Mouse (Mus musculus) urinary bladder, postnatal 25 days (tissue): ENCODE measurements around the gene Cmklr1.

Experiments
- DNase-seq: peaks from one replicate; pipeline ENCODE4 v3.0.0; 2022; ENCODE audit warnings: low spot score

Gene Cmklr1

DNA sequence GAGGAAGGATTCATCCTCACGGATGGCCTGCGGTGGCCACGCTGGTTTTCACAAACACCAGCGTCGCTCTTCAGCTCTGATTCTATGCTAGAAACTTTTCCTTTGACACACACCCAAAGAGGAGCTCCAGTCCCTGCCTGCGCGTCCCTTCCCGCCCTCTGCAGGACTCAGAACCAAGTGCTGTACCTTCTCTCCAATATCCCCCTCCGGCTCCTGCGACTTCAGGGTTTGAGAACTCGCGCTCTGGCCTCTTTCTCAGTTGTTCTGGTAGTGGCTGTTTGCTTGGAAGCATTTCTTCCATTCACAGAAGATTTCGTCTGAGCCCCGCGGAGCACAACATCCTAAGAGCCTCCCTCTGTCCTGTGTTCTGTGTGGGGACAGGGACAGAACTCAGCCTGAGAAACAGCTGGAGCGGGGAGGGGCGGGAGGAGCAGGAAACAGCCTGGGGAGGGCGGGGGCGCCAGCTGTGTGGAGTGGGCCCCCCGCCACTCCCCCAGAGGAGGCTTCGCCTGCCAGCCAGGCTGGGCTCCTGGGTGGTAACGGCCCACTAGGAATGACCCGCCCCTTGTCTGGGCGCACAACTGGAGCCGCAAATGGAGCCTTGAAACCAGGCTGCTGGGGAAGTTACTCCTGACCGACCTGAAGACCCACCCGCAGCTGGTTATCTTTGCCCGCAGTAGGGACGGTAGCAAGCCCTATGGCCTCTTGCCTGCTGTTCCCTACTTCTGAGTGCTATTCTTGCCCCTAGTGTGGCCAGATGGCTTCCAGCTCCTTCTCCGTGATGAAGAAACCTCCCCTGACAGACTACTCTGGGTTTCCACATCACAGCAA lies at the start of gene Cmklr1:
Cmklr1 (minus strand) TSS at position 392 of the 831 bp plus-strand sequence.
- no peak for DNase-seq

DNA sequence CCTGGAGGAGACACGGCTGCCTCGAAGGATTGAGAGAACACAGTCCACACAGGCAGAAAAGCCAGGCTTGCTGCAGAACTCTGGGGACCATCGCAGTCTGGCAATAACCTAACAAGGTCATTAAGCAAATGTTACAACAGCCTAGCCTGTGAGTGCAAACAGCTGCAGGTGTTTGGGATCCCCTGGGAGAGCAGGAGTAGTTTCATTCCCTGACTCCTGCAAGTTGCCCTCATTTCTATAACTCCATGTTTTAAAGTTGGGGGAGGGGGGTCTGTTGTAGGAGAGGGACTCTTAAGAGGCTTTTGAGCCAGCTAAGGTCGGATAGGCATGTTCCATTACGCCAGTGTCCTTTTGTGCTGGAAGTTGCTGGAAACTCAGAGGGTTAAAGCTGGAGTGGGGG lies 44.2 kb upstream of the Cmklr1 start:
- no peak for DNase-seq

DNA sequence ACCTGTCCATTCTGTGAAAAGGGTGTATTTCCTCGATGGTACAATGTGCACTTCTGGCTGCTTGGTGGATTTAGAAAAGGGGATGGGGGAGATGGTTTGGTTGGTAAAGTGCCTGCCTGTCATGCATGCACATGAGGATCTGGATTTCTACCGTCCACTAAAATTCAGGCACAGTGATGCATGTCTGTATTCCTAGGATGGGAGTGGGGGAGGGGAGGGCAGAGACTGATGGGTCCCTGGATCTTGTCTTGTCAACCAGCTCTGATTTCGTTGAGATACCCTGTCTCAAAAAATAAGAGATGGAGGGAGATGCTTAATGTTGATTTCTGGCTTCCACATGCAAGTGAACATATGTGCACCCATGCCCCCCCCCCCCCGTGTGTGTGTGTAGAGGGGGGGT lies 43.8 kb upstream of the Cmklr1 start:
- DNase-seq = no peak

DNA sequence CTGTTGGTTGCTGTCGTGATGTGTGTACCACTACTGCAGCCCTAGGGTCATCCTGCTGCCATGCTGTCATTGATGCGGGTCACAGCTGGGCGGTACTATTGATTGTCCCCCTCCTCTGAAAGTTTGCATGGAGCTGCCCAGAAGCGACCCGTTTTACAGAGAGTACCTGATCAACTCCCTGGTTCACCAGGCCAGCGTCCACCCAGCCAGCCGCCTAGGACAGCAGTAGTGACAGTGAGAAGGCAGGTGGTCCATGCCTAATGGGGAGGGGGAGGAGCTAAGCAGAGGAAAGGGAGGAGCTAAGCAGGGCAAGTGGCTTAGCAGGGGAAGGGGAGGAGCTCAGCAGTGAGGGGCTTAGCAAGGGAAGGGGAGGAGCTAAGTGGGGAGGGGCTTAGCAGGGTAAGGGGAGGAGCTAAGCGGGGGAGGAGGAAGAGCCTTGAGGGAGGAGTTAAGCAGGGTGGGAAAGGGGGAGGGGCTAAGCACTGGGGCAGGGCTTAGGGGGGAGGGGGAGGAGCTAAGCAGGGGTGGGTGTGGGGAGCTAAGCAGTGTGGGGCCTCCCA lies 43.0 kb upstream of the Cmklr1 start:
- no peak for DNase-seq

DNA sequence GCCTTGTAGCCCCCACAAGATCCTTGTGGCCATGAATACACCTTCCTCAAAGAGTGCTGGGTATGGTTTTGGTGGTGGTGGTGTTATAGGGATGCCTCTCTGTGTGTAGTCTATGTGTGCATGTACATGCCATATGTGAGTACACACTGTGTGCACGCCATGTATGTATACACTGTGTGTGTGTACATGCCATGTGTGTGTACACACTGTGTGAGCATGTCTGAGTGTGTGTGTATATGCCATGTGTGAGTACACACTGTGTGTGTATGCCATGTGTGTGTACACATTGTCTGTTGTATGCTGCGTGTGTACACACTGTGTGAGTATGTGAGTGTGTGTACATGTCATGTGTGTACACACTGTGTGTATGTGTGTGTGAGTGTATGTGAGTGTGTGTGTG lies 40.6 kb upstream of the Cmklr1 start:
- DNase-seq = no peak

DNA sequence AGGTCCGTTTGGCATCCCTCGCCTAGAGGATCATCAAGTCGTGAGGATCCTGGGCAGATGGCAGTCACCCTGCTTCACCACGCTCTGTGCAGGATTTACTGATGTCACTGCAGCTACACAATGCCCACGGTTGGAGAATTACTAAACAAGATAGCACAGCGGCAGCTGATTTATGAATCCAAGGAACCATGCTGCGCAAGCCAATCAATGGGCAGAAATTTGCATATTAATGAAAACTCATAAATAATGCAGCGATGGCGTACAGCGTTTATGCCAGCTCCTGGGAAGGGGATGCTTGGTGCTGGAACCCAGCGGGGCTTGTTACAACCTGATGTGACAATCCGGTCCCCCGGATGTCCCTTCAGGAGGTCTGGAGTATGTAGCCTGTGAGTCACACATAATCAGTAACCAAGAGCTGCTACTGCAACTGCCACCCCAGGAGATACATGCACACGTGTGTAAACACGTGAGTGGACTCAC lies 39.9 kb upstream of the Cmklr1 start:
- DNase-seq = no peak

DNA sequence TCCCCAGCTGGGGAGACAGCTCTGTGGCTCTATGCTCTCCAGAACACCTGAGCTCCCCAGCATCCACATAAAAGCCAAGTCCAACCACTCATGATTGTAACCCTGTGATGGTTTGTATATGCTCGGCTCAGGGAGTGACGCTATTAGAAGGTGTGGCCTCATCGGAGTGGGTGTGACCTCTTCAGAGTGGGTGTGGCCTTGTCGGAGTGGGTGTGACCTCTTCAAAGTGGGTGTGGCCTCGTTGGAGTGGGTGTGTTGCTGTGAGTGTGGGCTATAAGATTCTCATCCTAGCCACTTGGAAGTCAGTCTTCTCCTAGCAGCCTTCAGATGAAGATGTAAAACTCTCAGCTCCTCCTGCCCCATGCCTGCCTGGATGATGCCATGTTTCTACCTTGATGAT lies 37.3 kb upstream of the Cmklr1 start:
- DNase-seq = no peak

DNA sequence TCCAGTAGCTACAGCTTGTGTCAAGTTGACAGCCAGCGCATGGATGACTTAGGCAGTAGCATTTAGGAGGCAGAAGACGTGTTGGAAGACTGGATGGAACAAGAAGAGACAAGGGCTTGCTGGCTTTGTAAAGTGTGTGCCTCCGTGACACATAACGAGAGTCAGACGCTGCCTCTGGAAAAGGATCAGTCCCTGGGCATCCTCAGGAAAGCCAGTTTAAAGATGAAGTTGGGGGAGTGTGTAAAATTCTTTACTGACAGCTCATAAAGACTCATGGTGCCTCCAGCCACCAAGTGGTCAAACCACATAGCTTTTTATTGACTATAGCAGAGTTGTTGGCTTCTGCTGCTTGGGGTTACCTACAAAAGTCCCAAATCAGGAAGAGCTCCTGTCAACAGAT lies 35.2 kb upstream of the Cmklr1 start:
- no peak for DNase-seq

DNA sequence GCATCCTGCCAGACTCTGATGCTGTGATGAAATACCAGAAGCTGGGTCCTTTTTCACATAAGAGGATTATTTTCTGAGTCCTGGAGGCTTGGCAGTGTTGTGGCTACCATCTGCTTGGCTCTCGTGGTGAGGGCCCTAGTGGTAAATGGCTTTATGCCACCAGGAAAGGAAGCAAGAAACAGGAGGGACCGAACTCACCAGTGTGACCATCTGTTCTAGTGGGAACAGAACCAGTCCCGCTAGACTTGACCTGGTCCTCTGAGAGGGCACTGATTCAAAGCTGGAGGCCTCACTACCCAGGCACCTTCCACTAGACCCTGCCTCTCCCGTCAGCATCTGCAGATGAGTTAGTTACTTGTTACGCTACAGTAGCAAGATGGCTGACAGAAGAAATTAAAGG lies 33.0 kb upstream of the Cmklr1 start:
- no peak for DNase-seq

DNA sequence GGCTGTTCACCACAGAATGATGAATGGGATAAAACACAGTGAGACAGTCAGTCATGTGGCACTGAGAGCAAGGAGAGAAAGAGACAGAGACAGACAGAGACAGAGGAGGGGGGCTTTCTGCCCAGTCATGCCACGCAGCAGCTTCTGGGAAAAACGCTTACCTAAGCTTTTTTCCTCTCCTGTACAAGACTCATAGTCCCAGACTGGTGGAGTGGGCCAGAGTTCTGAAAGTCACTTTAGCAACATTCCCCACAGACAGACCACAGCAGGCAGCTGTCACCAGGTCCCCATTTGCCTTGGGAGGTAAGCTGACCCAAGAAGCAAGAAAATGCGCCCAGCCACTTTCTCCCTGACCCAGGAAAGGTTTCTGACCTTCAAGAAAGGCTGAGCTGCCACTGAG lies 32.2 kb upstream of the Cmklr1 start:
- no peak for DNase-seq

DNA sequence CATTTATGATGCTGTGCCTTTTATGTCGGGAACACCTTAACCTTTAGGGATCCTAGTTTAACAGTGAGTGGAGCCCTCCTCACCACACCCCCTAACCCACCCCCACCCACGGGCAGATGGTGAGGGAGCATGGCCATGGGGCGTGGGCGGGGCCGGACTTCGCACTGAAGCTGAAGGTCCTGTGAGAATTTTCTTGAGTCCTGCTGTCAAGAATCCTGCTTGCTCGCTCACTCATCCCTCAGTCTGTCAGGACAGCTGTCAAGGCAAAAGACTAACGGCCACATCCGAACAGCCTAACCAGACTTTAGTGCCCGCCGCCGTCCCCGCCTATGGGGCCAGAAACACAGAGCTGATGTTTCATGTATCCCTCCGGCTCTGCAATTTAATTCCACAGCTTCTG lies 31.0 kb upstream of the Cmklr1 start:
- DNase-seq = no peak

DNA sequence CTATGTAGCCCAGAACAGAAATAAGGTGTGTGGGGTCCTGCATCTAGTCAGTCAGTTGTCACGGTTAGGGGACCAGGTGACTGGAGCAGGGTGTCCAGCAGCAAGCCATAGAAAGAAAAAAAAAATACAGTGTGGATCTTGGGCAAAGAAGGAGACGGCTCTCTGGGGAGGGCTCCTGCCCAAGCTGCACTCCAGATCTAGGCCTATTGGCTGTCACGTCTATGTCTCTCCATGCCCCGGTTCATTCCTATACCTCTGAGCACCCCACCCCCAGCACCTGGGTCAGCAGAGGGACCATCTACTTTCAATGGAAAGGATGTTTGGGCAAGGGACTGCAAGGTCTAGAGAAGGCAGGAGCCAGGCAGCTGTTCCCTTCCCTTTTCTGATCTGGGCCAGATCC lies 29.3 kb upstream of the Cmklr1 start:
- no peak for DNase-seq

DNA sequence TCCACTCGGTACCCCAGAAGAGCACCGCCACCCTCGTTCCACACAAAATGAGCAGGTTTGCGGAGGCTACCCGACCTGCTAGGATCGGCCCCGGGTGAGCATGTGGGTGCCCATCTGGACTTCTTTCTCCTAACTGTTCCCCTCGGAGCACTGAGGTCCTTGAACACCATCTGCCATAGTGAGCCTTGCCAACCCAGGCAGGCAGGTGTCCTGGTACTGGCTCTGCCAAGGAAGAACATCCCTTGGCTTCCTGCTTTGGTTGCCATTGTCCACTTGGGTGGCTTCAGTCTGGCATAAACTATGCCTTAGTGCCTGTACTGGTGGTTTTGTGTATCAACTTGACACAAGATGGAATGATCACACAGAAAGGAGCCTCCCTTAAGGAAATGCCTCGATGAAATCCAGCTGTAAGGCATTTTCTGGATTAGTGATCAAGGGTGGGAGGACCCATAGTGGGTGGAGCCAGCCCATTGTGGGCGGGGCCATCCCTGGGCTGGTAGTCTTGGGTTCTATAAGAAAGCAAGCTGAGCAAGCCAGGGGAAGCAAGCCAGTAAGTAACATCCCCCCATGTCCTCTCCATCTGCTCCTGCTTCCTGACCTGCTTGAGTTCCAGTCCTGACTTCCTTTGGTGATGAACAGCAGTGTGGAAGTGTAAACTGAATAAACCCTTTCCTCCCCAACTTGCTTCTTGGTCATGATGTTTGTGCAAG lies 28.7 kb upstream of the Cmklr1 start:
- no peak for DNase-seq

DNA sequence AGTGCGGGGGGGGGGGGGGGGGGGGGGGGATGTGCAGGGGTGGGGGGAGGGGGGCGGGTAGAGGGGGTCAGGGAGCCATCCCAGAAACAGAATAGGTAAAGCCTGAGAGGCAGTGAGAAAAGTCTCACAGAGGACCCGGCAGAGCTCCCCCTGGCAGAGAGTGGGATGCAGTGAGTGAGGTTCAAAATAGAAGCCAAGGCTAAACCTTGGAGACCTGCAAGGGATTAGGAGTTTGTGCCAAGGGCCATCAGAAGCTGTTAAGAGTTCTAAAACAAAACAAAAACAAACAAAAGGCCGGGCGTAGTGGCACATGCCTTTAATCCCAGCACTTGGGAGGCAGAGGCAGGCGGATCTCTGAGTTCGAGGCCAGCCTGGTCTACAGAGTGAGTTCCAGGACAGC lies 27.3 kb upstream of the Cmklr1 start:
- no peak for DNase-seq

DNA sequence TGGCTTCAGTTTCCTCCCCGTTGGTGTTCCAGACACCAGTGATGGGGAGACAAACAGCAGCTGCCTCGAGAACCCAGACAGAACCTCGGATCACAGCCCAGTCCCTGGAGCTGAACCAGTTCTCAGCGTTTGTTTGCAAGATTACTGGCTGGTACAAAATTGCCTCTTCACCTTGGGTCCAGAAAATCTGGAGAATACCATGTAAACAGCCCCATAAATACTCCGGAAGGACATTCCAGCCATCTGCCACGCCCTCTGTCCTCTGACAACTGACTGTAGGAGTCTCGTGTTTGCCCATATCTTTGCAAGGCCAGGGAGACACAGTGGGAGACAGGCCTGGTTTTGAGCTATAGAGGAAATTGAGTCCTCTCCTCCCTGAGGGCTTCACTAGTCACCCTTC lies 24.6 kb upstream of the Cmklr1 start:
- DNase-seq = no peak

DNA sequence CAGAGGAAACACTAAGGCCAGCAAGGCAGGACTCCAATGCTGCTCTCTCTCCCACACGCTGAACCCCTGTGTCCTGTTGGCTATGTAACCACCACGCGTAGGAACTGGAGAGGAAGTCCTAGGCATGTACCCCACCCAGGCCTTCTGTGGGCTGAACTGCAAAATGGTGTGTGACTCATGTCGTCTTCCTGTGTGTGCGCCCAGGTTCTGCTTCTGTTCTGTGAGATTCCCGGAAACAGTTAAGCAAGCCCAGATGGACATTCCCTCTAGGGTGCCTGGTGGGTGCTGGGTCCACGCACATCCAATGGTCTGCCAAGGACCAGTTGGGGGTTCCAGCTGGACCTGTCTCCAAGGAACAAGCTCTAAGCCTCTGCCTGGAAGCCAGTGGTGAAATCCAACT lies 22.2 kb upstream of the Cmklr1 start:
- no peak for DNase-seq

DNA sequence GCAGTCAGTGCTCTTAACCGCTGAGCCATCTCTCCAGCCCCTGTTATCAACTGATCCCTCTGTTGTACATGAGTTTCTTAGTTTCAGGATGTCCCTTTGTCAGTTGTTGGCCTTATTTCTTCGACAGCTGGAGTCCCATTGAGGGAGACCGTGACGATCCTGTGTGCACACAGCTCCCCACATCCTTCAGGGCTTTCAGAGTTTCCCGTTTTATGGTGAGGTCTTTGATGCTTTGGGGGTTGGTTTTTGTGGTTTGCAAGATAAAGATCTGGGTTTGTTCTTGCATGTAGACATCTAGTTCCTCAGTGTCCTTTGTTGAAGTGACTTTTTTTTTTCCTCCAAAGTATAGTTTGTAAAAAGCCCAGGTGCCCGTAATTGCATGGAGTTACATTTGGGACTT lies 20.4 kb upstream of the Cmklr1 start:
- DNase-seq = no peak

DNA sequence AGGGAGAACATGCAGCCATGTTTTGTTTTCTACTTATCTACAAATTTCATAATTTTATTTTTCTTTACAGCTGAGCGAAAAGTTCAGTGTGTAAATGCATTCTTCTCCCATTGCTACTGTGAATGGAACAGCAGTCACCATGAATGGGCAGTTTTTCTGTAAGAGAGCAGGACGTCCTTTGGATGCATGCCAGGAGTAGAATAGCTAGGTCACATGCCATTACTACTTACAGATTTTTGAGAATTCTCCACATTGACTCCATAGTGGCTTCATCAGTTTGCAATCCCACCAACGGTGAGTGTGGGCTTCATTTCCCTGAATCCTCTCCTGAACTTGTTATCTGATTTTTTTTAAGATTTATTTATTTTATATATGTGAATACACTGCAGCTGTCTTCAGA lies 19.9 kb upstream of the Cmklr1 start:
- no peak for DNase-seq

DNA sequence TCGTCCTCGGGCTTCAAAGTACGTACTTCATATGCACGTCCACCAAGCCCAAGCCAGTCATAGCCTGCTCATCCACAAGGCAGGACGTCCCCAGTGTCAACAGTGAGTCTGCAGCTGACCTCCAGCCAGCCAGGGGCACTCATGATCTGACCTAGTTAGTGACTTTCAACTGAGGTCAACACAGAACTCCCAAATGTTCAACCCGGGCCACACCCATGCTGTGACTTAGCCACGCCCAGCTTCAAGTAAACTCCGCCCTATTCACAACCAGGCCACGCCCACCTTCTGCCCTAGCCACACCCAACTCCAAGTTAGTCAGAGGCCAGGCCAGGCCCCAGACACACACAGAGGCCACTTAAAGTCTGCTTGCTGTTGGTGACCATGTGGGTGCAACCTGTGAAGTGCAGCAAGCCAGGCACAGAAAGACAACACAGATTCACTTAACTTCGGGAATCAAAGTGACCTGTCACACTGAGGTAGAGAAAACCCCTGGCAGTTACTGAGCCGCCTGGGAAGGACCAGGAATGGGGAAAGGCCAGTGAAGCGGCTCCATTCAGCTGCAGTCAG lies 14.5 kb upstream of the Cmklr1 start:
- no peak for DNase-seq

DNA sequence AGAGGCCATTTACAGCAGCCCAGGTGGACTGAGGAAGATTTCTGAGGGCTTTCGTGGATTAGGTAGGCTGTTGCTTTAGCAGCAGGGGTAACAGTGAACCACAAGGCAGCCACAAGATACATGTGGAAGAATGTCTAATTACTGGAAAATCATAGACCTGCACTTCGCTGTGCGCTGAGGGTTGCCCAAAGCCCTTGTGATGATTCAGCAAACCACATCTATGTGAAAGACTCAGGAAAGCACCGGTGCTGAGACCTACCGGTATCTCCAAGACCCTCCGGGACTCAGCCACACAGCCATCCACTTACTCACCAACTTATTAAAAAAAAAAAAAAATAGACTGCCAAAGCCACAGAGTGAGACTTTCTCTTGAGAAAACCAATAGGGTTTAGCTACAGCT lies 13.9 kb upstream of the Cmklr1 start:
- DNase-seq = no peak

DNA sequence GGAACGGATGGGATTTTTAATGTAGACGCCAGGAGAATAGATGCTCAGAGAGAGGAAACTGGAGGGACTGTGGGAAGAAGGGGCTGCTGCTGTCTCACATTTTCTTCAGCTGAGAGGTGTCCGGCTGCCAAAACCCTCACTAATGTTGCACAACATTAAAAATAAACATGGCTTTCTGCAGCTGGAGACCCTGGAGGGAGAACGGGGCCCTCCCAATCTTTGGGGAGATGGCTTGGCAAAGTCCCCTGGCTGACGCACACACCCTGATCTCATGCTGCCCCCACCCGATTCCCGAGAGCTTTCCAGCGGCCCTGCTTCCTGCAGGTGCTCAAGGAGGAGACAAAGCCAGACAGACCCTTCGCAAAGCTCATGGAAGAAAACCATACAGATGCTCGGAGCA lies 10.6 kb upstream of the Cmklr1 start:
- peak; percentile 43 for DNase-seq

DNA sequence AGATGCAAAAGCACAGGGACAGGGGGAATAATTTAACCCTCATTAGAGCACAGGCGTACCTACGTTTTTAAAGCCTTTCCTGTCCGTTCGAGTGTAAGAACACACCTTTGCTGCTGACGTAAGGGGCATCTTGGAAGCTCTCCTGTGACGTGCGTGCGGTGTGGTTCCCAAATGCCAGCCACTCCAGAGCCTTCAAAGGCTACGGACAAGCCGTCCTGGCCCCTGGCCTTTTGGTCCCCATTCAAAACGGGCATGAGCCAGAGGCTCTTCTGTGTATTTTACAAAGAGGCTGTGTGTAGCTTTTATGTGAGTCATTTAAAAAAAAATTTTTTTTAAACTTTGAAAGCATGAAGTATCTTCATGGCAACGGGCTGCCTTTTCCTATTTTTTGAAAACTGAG lies 4.6 kb upstream of the Cmklr1 start:
- no peak for DNase-seq

DNA sequence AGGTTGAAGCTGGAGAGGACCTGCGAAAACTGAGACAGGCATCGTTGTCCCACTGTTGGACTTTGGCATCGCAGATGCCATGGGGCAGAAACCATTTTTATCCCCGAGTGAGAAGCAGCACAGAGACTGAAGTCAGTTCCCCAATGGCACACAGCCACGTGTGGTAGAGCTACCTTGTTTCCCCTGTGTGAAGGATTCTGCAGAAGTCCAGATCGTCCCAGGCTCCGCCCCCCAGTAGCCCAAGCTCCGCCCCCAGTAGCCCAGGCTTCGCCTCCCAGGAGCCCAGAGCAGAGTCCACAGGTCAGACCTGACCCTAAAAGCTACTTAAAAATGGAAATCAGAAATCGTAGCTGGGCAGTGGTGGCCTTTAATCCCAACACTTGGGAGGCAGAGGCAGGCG lies 4.0 kb upstream of the Cmklr1 start:
- DNase-seq = no peak
